Mouse (Mus musculus) regulatory T cell (primary cell): ENCODE measurements around the gene Cyp4x1.

Experiments
- in situ Hi-C: fragments of 300-600 bp; cut with MboI, MseI; formaldehyde crosslinking; loops from one replicate; pipeline ENCODE4 v1.15.1; 2025; ENCODE audit warnings: high pct_unique_total_duplicates

The Cyp4x1 gene

DNA sequence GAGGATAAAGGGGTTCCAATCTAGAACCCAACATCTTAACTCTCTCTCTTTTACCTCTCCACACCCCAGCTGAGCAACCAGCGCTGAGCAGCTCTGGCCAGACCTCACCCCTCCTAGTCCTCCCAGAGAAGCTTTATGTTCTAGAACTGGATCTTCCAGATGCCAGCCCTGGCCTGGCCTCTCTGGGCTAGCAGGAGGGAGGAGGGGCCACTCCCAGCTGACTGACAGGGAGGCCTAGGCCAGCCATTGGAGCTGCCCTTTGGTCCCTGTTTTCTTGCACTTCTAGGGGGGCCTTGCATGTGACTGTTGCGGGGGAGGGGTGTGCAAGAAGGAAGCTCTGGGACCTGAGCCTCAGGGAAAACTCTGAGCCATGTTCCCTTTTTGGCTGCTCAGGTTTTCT, 43.5 kb downstream of the Cyp4x1 start:
- in situ Hi-C loops: no loop called here

DNA sequence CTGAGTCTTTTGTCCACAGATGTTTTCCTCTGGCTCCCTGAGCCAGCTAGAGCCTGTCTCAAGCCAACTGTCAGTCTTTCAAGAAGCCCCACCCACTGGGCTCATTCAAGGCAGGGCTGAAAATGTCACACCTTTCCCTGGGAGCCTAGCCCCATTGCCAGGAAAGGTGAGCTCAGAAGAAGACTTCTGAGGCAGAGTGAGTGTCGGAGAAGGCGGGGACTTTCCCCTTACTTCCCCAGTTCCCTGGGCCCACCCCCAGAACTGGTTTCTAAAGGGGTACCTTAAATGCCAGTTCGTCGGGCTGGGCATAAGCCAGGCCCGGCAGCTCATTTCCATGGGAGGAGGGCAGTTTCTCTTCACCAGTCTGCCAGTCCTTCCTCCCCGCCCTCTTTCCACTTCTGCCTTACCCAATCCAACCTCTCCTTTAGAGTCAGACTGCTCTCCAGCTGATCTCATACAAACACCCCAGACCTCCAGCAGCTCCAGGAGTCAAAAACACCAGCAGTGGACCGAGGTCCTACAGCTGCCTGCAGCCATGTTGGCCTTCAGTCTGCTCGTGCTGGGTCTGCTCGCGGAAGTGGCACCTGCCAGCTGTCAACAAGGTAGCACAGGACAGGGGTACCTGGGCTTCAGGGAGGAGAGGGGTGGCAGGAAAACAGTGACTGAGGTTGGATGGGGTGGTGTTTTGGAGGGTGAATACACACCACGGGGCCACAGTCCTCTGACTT, 45.3 kb downstream of the Cyp4x1 start, which contains the start of gene Pdzk1ip1:
Pdzk1ip1 (plus strand) TSS at position 98 of the 728 bp plus-strand sequence.
- in situ Hi-C loops: no loop called here

DNA sequence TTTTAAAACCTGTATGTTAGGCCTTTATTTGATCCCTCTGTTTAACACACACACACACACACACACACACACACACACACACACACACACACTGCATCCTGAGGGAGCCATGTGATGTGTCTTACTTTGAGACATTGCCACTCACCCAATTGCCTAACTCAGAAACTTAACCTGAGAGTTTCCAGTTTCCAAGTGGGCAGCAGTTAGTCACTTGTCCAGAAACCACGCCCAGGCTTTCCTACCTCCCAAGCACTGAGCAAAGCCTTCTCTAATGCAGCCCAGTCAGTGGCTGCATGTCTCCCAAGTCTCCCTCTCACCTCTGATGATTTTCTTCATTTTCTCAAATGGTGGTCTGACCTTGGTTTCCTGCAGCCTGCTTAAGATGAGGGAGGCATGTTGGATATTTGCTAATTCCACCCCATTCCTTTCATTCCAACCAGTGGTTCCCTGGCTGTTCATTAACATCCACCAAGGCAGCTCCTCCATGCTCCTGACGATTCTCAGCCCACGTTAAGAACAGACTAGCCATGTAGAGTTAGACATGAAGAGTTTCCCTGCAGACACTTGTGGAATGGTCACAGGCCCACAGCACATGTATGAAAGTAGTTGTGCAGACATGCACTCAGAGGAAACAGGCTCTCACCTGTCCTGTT, 47.2 kb downstream of the Cyp4x1 start:
- in situ Hi-C loops: no loop called here

DNA sequence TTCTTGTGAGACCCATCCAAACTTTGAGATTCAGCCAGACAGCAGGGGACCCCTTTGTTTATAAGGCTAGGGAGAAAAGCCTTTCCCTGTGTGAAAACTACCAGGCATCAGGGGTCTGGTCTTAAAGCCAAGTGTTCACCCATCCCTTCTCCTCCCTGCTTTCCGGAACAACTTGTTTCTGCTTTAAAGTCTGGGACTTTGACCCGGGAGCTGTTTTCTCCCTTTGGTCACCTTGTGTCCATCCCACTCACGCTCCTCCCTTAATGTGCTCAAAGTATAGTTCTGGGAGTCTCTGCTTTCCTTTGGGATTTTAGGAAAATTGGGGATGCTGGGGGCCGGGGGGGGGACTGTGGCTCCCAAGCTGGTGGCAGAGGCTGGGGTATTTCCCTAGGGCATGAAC, 47.8 kb downstream of the Cyp4x1 start:
- in situ Hi-C loops: no loop called here

DNA sequence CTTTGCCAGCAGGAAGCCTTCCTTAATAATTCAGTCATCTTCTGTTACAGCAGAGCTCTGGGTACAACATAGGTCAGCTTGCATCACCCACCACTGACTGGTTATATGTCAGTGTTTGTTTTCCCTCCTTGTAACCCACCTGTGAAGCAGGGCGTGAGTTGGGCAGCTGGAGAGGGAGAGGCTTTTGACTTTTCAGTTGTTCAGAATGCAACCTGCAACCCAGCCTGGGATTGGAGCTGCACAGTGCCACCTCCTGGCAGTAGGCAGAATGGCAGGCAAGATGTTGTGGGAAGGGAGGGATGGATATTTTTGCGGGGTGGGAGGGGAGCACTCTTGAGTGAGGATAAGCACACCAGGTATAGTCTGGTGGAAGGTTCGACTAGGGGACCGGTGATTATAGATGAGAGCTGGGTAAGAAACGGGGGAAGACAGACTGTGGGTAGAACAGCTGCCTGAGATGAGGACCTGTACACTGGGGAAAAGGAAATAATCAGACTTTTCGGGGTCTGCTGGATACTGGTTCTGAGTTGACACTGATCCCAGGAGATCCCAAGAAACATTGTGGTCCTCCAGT, 48.5 kb downstream of the Cyp4x1 start:
- in situ Hi-C loops: no loop called here

DNA sequence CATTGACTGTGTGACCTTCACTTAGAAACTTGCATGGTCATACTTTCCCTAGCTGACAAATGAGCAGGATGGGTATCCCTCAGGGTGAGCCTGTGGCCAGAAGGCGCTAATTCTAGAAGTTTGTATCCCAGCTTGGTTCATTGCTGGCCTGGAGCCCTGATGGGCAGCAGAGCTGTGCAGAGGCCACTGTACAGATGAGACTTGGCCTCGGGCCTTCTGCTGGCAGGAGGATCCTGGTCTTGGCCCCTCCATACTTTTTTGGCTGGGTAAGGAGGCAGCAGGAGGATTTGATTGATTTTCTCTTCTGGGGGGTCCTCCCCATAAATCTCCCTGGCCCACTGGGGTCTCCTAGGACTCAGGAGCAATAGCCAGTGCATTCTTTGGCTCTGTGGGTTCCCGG, 51.0 kb downstream of the Cyp4x1 start:
- in situ Hi-C loops: no loop called here

DNA sequence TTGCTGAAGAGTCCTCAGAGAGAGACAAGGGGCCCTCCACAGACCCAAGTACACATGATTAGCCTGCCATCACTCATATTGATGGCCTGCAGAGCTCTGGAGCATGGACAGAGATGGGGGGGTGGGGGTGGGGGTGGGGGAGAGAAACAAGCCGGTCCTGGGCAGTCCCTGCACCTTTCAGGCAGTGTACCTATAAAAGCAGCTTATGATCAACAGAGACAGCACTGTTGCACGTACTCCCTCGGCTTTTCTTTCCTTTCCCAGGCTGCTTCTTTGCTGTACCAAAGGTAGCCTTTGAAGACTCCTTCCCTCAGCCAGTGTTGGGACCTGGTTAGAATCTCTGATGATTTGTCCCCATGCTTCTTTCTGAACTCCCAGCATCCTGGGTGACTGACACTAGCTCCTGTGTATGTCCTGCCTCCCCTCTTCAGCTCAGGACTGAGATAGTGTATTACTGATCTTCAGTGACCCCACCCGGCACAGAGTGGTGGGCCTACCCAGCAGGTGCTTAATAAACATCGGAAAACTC, 54.2 kb downstream of the Cyp4x1 start:
- in situ Hi-C loops: no loop called here

DNA sequence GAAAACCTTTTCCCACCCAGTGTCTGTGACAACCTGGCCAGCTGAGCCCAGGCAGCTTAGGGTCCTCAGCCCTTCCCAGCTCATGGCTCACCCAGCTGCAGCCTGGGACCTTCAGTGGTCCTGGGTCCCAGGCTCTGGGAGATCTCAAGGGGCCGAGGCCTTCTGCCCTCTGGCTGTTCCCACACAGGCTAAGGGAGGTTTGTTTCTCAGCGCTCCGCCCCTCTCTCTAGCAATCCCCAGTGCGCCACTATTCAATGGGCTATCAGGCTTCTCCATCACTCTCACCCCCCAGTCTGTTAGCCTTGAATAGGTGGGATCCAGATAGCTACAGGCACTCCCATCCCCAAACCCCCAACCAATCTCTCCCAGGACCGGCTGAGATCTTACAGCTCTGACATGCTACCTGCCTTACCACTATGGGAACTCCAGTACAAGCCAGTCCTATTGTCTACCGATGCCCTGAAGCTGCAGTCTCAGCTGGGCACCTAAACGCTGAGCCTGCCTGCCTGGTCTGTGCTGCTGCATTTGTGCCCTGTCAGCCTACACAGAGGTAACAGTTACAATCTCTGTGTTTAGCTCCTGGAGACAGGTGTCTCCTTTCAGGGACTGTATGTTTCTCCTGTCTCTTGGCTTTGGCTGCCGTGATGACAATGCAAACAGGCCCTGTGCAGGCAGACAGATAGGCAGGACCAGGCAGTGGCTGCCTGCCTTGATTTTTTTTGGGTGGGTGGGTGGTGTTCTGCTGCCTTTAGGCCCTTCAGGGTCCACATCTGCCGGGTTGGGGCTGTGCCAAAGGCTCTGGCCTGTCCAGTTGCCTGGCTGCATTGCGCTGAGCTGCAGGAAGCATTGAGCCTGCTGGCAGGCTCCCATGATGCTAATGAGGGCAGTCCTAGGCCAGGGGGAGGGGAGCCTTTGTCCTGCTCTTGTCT, 54.9 kb downstream of the Cyp4x1 start:
- in situ Hi-C loops: no loop called here

DNA sequence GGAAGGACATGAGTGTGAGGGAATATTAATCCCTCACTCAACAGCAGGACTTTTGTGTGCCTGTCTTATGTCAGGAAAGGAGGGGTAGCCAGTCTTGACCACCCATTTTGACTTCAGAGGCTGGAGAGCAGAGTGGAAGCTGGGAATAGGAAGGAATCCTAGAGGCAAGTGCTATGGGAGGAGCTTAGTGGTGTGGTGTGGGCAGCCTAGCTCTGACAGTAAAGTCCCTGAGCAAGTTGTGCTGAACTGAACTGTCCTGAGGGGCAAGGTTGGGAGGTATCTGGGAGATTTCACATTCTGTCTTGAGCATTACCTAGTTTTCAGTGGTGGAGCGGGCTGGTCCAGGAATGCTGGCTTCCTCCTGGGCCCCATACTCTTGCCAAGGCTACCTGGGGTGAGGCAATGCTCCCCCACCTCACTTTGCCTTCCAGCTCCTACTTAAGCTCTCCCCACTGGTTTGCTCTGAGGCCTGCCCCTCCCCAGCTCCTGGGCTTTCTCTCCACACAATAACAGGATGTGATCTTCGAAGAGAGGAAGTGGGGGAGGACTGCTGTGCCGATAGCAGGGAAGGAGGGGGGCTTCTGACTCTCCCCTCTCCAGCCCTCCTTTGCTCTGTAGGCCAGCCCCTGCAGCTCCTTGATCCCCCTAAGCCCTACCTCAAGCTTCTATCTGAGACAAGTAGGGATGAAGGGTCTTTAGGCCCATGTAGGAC, 58.7 kb downstream of the Cyp4x1 start:
- in situ Hi-C loops: no loop called here

DNA sequence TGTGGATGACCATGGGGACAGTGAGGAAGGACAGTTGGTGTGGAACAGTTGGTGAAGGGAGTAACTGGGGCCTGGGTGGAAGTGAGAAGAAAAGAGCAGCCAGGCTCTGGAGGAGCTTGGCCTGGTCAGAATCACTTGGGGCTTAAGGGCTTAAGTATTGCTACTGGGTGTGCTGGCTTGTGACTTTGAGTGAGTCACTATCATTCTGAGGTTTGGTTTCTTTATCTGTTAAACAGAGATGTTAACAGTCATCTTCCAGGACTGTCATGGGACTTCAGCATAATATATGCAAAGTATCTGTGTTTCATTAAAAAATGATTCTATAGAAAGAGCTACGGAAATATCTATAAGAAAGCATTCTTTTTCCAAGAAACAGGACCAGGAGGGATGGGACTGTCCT, 59.3 kb downstream of the Cyp4x1 start:
- in situ Hi-C loops: no loop called here

DNA sequence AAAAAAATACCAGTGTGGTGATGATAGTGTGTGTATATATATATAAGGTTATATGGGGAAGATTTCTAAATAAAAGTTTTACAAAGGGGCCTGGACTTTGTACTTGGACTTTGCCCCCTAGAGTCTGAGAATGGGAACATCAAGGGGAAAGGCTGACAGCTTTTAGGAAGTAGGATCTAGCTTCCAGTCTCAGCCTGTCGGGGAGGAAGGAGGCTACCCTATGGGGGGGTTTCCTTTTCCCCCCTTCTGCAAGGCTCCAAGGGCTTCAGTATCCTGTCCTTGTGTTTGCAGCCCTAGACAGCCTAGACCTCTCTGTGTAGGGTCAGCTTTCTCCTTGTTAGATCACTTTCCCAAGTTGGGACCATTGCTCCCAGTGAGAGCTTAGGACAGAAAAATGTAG, 62.4 kb downstream of the Cyp4x1 start:
- in situ Hi-C loops: no loop called here

DNA sequence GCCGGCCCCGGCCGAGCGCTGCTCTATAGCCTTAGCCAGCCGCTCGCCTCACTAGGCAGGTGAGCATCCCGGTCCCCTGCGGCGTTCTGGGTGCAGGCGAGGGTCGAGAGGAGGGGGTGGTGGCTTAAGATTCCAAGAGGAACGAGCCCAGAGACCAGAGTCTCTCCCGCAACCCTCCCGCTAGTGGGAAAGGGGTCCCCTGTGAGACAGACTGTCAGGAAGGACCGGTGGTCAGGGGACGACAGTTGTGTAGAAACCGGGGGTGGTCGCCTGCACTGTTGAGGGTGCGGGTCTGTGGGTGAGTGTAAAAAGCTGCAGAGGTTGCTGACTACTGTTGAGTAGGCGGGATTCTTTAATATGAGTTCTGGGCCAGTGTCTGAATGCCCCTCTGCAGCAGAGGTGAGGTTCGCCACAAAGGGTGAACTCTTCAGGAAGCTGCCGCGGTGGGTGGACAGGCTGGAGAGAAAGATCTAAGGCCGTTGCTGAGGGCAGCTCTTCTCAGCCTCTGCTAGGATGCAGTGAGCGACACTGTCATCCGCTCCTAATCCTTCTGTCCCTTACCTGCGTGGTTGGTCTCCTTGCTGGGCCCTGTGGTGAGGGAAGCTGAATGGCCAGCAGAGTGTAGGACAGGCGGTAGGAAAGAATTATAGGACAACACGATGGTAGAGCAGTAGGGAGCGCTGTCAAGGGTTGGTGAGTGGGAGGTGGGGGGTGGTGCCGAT, 70.4 kb downstream of the Cyp4x1 start:
- in situ Hi-C loops: no loop called here

DNA sequence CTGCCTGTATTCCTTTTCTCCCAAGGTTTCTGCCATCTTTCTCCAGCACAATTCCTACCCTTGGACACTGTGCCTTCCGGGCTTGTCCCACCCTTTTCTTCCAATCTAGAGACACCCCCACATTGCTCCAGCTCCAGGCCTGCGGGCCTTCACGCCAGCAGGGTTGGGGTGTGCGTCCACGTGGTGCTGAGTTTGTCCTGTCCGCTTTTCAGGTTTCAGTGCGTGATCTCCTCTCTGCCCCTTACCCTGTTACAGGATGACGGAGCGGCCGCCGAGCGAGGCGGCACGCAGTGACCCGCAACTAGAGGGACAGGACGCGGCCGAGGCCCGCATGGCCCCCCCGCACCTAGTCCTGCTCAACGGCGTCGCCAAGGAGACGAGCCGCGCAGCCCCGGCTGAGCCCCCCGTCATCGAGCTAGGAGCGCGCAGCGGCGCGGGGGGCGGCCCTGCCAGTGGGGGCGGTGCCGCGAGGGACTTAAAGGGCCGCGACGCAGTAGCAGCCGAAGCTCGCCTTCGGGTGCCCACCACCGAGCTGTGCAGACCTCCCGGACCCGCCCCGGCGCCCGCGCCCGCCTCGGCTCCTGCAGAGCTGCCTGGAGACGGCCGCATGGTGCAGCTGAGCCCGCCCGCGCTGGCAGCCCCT, 71.1 kb downstream of the Cyp4x1 start:
- in situ Hi-C loops: no loop called here

DNA sequence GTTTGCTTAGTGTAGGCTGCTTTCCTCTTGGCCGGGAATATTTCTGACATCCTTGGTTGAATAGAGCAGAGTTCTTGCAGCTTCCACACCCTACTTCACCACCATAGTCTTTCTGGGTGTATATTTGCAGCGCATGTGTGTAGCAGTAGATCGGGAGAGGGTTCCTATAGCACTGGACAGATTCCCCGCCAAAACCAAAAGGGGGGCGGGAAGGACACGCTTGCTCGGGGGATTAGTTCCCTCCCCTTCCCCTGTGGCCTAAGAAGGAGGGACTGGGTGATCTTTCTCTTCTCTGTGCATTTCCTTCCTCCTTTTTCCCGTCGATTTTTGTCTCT, 71.6 kb downstream of the Cyp4x1 start:
- in situ Hi-C loops: no loop called here

DNA sequence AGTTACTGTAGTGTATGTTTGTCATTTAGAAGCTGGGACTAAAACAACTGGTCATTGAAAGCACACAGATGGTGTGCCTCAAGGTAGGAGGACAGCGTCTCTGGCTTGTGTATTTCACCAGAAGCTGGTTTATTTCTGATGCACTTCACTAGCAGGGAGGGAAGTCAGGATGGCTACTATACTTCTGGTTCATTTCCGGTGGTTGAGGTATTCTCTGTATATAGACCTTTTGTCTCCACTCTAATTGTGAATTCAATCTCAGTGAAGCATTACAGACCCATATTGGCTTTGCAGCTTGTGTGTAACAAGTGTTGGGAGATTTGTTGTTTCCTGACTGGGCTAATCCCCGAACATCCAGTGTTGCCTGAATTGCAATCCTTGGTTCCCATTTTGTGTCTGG, 73.3 kb downstream of the Cyp4x1 start:
- in situ Hi-C loops: no loop called here

DNA sequence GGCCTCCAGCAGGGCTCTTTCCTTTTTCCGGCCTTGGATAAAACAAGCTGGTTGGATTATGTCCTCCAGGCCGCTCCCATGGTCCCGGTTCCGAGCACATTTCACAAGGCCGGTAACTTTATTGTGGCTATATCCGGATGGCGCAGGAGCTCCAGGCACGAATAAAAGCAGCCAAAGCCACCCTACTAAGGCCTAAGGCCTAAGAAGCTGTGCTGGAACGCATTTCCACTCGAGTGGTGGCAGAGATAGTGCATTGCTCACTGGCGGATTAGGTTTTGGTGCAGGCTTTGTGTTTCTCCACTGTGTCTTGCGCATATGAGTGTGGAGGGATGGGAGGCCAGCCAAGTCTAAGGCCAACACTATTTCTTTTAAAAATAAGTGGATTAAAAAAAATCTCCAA, 74.2 kb downstream of the Cyp4x1 start:
- in situ Hi-C loops: no loop called here

DNA sequence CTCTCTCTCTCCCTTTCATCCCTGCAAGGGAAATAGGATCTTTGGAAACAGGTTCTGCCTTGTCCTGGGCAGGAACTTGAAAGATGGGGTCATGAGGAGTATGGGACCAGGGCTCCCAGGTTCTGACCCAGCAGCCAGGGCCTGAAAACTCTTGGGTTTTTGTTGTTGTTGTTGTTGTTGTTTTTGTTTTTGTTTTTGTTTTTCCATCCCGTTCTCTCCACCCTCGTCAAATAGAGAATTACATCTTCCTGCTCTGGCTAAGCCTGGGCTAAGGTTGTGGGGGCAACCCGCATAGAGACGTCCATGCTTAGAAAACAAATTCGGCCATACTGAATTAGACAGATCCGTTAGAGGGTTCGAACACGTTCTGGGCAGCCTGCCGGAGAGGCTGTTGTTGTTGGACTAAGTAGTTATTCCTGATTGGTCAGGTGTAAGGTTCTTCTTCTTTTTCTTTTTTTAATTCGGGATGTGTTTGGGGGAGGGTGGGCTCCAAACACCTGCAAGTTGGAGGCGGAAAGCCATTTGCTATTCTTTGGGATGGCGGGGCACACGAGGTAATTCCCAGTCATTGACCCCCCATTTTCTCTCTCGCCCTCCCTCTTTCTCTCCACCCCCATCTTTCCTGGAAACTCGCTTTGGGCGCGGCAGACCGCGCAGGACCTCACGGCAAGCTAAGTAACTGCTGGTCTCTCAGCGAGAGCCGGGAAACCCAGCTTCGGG, 75.0 kb downstream of the Cyp4x1 start:
- in situ Hi-C loops: no loop called here

DNA sequence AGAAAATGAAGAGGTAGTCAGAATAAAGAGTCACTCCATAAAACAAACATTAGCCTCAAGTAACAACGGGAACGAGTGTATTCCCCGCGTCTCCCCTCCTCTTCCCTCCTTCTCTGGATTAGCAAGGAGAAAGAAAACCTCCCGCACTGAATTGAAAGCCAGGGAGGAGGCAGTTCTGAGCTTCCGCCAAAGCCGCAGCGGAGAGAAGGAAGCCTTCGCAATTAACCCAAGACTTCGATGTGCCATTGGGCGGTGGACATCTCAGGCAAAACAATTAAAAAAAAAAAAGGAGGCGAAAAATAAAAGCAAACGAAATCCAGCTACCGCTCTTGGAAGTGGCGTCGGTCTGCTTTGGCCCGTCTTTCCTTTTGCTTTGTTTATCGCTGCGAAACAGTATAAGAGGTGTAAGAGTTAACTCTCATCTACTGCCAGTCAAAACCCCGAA, 75.7 kb downstream of the Cyp4x1 start:
- in situ Hi-C loops: no loop called here

DNA sequence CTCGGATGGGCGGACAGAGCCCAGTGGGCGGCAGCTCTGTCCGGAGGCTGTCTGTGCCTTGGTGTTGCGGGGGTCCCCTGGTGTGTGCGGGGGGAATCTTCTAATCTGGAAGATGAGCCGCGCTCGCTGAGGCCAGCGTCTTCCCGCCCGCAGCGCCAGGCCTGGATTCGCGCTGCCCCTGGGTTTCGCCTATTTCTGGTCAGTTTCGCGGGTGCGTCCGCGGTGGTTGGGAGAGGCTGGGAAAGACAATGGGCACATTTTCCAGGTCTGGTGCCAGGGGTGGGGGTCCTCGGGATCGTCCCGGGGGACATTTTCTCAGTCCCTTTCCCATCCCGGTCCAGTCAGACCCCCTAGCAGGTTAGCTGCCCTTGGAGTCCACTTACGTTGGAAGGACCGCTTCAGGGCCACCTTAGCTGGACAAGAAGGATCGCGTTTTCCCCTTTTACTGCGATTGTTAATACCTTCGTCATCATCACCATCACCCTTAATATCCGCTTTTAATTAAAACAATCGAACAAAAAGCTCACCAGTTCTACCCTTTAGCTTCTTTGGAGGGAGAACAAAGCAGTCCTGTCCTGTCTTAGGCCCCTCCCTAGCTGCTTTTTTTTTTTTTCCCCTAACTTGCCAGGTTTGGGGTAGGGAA, 76.3 kb downstream of the Cyp4x1 start:
- in situ Hi-C loops: no loop called here
